Mouse (Mus musculus) cerebellum, adult 2 months (tissue): Measurements from ENCODE around the gene Pon2.

ENCODE experiments used
- CTCF ChIP-seq: fragments of 200-500 bp; IDR thresholded peaks from 2 replicates; pipeline ENCODE4 v1.5.1; 2011; ENCODE audit warnings: low read depth, mild to moderate bottlenecking, control low read depth, low read length, moderate library complexity, borderline replicate concordance; ENCODE audit not compliant: insufficient read depth
- POLR2A ChIP-seq: fragments of 200-500 bp; IDR thresholded peaks from 2 replicates; pipeline ENCODE4 v1.6.1; 2011; ENCODE audit warnings: low read length, control low read depth, borderline replicate concordance; ENCODE audit not compliant: insufficient read depth

DNA sequence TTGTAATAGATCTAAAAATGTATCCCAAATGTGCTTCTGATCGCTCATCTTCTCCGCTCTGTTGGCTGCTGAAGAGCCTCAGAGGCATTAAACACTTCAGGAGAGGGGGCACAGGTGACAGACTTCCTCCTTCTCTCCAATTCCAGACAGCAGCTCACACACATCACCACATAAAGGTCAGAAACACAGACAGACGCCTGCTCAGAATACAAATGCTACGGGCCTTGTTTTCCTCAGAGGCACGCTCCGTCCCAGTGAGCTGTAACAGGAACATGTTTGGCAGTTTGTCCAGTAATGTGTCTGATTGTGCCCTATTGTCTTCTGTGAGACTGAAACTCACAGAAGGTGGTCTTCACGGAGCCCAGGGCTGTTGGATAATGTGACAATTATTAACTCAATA lies 15.8 kb downstream of the Pon2 start:
- TF ChIP-seq CTCF (no peak), POLR2A (no peak)
